Mouse (Mus musculus): ENCODE data around the gene Gm10382. TPM values are rescaled to one million over a fixed set of nuclear protein-coding genes. Genes with fewer than 3 reads are reported as not detected.
"Not testable (repeated sequence)": the region's sequence is repeated elsewhere in the genome, so short reads cannot be mapped to it uniquely, and the experiment has no call there.

The Gm10382 gene
- total and polyA plus RNA-seq, 2 experiments from 2014 or later = 0.66 TPM; not detected in 1

- Histone ChIP-seq H3K9me3 (ENCODE audit: low read length) (no peaks in the 10 kb centered on the region), H3K27ac (peak within 1 kb of the TSS; percentile 85), H3K9ac (replicated peaks; ENCODE audit: low read length) (peak within 1 kb of the TSS; percentile 85), H3K36me3 (ENCODE audit: insufficient read depth, low read length) (peaks cover 26% of the 10 kb centered on the region), H3K27me3 (ENCODE audit: insufficient read depth, low read length) (no peaks in the 10 kb centered on the region), H3K4me3 (ENCODE audit: low read length) (peak within 1 kb of the TSS; percentile 80), H3K4me2 (ENCODE audit: low read depth, low read length) (peak within 1 kb of the TSS; percentile 95), H3K4me1 (ENCODE audit: insufficient read depth, low read length) (peaks cover 7% of the 10 kb centered on the region)
- peak; percentile 98 for DNase-seq (ENCODE audit: low spot score)
- no peak for TF ChIP-seq CTCF (IDR thresholded peaks at IDR 0.05; ENCODE audit: low read depth)
- WGBS = under 1% methylated on average over 46 of the region's 46 CpGs
- ATAC-seq = peak; percentile 96
Observed at GRCm38 (mm10) chr5:125433793-125434337, 44.7 kb downstream of the Gm10382 start, which contains the start of gene Dhx37. Gene Dhx37 (minus strand): TSS chr5:125434121.

GRCm38 (mm10) chr5:125434347-125434746 is 45.2 kb downstream of the Gm10382 start:
- TF ChIP-seq CTCF (IDR thresholded peaks at IDR 0.05; ENCODE audit: low read depth) = peak; percentile 47
- H3K4me1 ChIP-seq (ENCODE audit: insufficient read depth, low read length); DNase-seq (ENCODE audit: low spot score); H3K27me3 ChIP-seq (ENCODE audit: insufficient read depth, low read length); ATAC-seq; H3K9me3 ChIP-seq (ENCODE audit: low read length); H3K9ac ChIP-seq (replicated peaks; ENCODE audit: low read length); H3K27ac ChIP-seq: not testable (repeated sequence)
- Histone ChIP-seq H3K4me2 (ENCODE audit: low read depth, low read length) (peak overlapping the region; percentile 95), H3K36me3 (ENCODE audit: insufficient read depth, low read length) (peaks cover 21% of the 10 kb centered on the region; the same call in 1 of the 2 replicates), H3K4me3 (ENCODE audit: low read length) (peak overlapping the region; percentile 80; the same call in 1 of the 2 replicates)
- WGBS = 53% methylated on average over 15 of the region's 15 CpGs

Other genes with a start within 250 kb of the Gm10382 start
- gene Ncor2, start 210.1 kb upstream of the Gm10382 start, total RNA-seq (2014; rRNA removed) = 35.4 and 37.5 TPM in 2 replicates
- gene Ncor2, start 210.1 kb upstream of the Gm10382 start, polyA plus RNA-seq (2015; fragmentation: Nextera tagmentation; extraction: Ambion mirVana) = 20.9 and 22.7 TPM in 2 replicates
- 70.3 and 71.7 TPM in 2 replicates for gene Scarb1, start 48.2 kb upstream of the Gm10382 start, total RNA-seq (2014; rRNA removed)
- 53.9 and 56.1 TPM in 2 replicates for gene Scarb1, start 48.2 kb upstream of the Gm10382 start, polyA plus RNA-seq (2015; fragmentation: Nextera tagmentation; extraction: Ambion mirVana)
- gene Ubc, start 880 bp downstream of the Gm10382 start, total RNA-seq (2014; rRNA removed) = 911 and 1,042 TPM in 2 replicates
- gene Ubc, start 880 bp downstream of the Gm10382 start, polyA plus RNA-seq (2015; fragmentation: Nextera tagmentation; extraction: Ambion mirVana) = 1,155 and 1,219 TPM in 2 replicates
- gene Dhx37, start 44.8 kb downstream of the Gm10382 start, total RNA-seq (2014; rRNA removed) = 15.8 and 27.5 TPM in 2 replicates
- 8.0 and 9.8 TPM in 2 replicates for gene Dhx37, start 44.8 kb downstream of the Gm10382 start, polyA plus RNA-seq (2015; fragmentation: Nextera tagmentation; extraction: Ambion mirVana)
- 89.3 and 91.2 TPM in 2 replicates for gene Bri3bp, start 52.2 kb downstream of the Gm10382 start, total RNA-seq (2014; rRNA removed)
- 41.7 and 44.2 TPM in 2 replicates for gene Bri3bp, start 52.2 kb downstream of the Gm10382 start, polyA plus RNA-seq (2015; fragmentation: Nextera tagmentation; extraction: Ambion mirVana)
- 124 and 125 TPM in 2 replicates for gene Aacs, start 86.5 kb downstream of the Gm10382 start, total RNA-seq (2014; rRNA removed)
- gene Aacs, start 86.5 kb downstream of the Gm10382 start, polyA plus RNA-seq (2015; fragmentation: Nextera tagmentation; extraction: Ambion mirVana) = 77.3 and 77.6 TPM in 2 replicates
- gene Tmem132b, start 142.5 kb downstream of the Gm10382 start, total RNA-seq (2014; rRNA removed) = 45.9 and 46.6 TPM in 2 replicates
- 6.1 and 6.9 TPM in 2 replicates for gene Tmem132b, start 142.5 kb downstream of the Gm10382 start, polyA plus RNA-seq (2015; fragmentation: Nextera tagmentation; extraction: Ambion mirVana)

Measured in hindbrain, postnatal 0 days (tissue).